Mouse (Mus musculus): ENCODE results near the gene D6Ertd527e. TPM values are rescaled to one million over a fixed set of nuclear protein-coding genes. Genes with fewer than 3 reads are reported as not detected.

D6Ertd527e gene
- polyA plus RNA-seq, 1 experiment from 2014 or later = 0.18 TPM

GRCm38 (mm10) chr6:87160196-87160595, 55.6 kb downstream of the D6Ertd527e start:
- no peaks in the 10 kb centered on the region for H3K36me3 ChIP-seq
- no peak overlapping the region for H3K27ac ChIP-seq (replicated peaks)
- no peaks in the 10 kb centered on the region for H3K9me3 ChIP-seq
- ATAC-seq (ENCODE audit: low FRiP score, low read depth) = no peak
- no peak overlapping the region for H3K9ac ChIP-seq
- 88% methylated on average over 5 of the region's 5 CpGs for WGBS
- H3K4me1 ChIP-seq (replicated peaks) = peaks cover 8% of the 10 kb centered on the region
- no peak overlapping the region for H3K4me2 ChIP-seq
- H3K27me3 ChIP-seq = no peaks in the 10 kb centered on the region
- H3K4me3 ChIP-seq = no peak overlapping the region

- Histone ChIP-seq H3K27me3 (no peaks in the 10 kb centered on the region), H3K4me3 (no peak overlapping the region), H3K36me3 (no peaks in the 10 kb centered on the region), H3K9ac (no peak overlapping the region), H3K4me1 (replicated peaks) (peaks cover 22% of the 10 kb centered on the region), H3K9me3 (no peaks in the 10 kb centered on the region), H3K27ac (replicated peaks) (no peak overlapping the region), H3K4me2 (no peak overlapping the region)
- peak; percentile 47; the same call in 1 of the 2 replicates for ATAC-seq (ENCODE audit: low FRiP score, low read depth)
- 69% methylated on average over 12 of the region's 12 CpGs for WGBS
Measured at GRCm38 (mm10) chr6:87161391-87162263, 57.1 kb downstream of the D6Ertd527e start.

Other genes with a start within 250 kb of the D6Ertd527e start
- gene Nfu1, start 95.5 kb upstream of the D6Ertd527e start, polyA plus RNA-seq (2015; fragmentation: Nextera tagmentation; extraction: Ambion mirVana) = 138 and 141 TPM in 2 replicates
- gene Gfpt1, start 61.9 kb upstream of the D6Ertd527e start, polyA plus RNA-seq (2015; fragmentation: Nextera tagmentation; extraction: Ambion mirVana) = 20.2 and 20.5 TPM in 2 replicates
- gene Antxr1, start 231.1 kb downstream of the D6Ertd527e start, polyA plus RNA-seq (2015; fragmentation: Nextera tagmentation; extraction: Ambion mirVana) = 4.7 and 5.2 TPM in 2 replicates
- gene Gkn1, start 246.2 kb downstream of the D6Ertd527e start, polyA plus RNA-seq (2015; fragmentation: Nextera tagmentation; extraction: Ambion mirVana) = not detected in 2 replicates